Mouse (Mus musculus) thymus, postnatal 25 days (tissue): ENCODE measurements around the gene Poldip2.

Experiments used
- DNase-seq: peaks from one replicate; pipeline ENCODE4 v3.0.0; 2022

The Poldip2 gene

GRCm38 (mm10) chr11:78512025-78512957 lies at the start of gene Poldip2, which contains the start of gene Tmem199:
Gene Poldip2 (plus strand): TSS chr11:78512193.
Gene Tmem199 (minus strand): TSS chr11:78512172.
- DNase-seq = peak; percentile 90

- DNase-seq = no peak
Observed at GRCm38 (mm10) chr11:78462669-78463068, 49.3 kb upstream of the Poldip2 start.

GRCm38 (mm10) chr11:78463286-78464036 lies 48.5 kb upstream of the Poldip2 start:
- no peak for DNase-seq

- DNase-seq = no peak
Observed at GRCm38 (mm10) chr11:78465116-78465515, 46.9 kb upstream of the Poldip2 start.

- DNase-seq = peak; percentile 72
Observed at GRCm38 (mm10) chr11:78465568-78466180, 46.3 kb upstream of the Poldip2 start, which contains the start of gene Slc46a1. Gene Slc46a1 (plus strand): TSS chr11:78465697.

- DNase-seq = no peak
Observed at GRCm38 (mm10) chr11:78466242-78466912, 45.6 kb upstream of the Poldip2 start.

GRCm38 (mm10) chr11:78467515-78467914 lies 44.5 kb upstream of the Poldip2 start:
- DNase-seq = no peak

GRCm38 (mm10) chr11:78467932-78468331 lies 44.1 kb upstream of the Poldip2 start:
- DNase-seq = no peak

GRCm38 (mm10) chr11:78471326-78472103 lies 40.5 kb upstream of the Poldip2 start:
- DNase-seq = no peak

GRCm38 (mm10) chr11:78475289-78475688 lies 36.7 kb upstream of the Poldip2 start:
- no peak for DNase-seq

GRCm38 (mm10) chr11:78483639-78484038 lies 28.4 kb upstream of the Poldip2 start:
- no peak for DNase-seq

- DNase-seq = peak; percentile 65
Observed at GRCm38 (mm10) chr11:78488168-78488567, 23.8 kb upstream of the Poldip2 start.

- peak; percentile 22 for DNase-seq
Observed at GRCm38 (mm10) chr11:78490781-78491241, 21.2 kb upstream of the Poldip2 start.

GRCm38 (mm10) chr11:78495904-78496303 lies 16.1 kb upstream of the Poldip2 start:
- DNase-seq = peak; percentile 8

GRCm38 (mm10) chr11:78497071-78497541 lies 14.9 kb upstream of the Poldip2 start:
- DNase-seq = no peak

GRCm38 (mm10) chr11:78497544-78498522 lies 14.2 kb upstream of the Poldip2 start, which contains the start of gene Sarm1:
Gene Sarm1 (minus strand): TSS chr11:78497754.
- DNase-seq = peak; percentile 99

- DNase-seq = no peak
Observed at GRCm38 (mm10) chr11:78499004-78499403, 13.0 kb upstream of the Poldip2 start, which contains the start of gene Vtn. Gene Vtn (plus strand): TSS chr11:78499091.

GRCm38 (mm10) chr11:78499543-78499942 lies 12.4 kb upstream of the Poldip2 start:
- no peak for DNase-seq

GRCm38 (mm10) chr11:78500623-78501202 lies 11.3 kb upstream of the Poldip2 start:
- no peak for DNase-seq

- DNase-seq = no peak
Observed at GRCm38 (mm10) chr11:78501529-78501928, 10.5 kb upstream of the Poldip2 start.
